Mouse (Mus musculus): ENCODE measurements at regions not wholly inside any gene's neighbourhood (a gene's known extent, or its start where the extent isn't known, plus 50 kb on each side); places are given as distances from the start of the nearest gene placed in this dataset.

DNA sequence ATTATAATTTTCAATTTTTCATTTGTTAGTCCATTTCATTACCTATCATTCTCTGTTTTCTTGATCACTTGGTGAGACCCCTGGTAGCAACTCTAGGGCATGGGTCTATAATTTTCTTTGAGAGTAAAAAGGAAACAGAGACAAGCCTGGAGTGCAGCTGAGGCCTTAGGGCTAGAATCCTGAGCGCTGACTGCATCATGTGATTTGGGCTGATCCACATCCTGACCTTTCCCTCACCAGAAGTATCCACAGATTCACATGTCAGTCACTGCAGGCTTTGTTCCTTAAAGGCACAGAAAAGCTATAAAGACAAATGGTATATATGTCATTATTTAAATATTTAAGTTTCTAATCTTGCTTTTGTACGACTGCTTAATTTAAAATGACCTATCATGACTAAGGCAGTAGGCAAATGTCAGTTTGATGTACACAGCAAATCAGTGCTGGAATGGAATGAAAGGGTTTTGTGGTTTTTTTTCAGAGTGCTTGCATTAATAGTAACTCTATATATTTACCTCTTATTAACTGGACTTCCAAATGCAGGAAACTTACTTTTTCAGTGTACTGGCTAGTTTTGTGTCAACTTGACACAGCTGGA is 51.4 kb upstream of the Ugp2 start:
- Histone ChIP-seq H3K4me3 (no peak overlapping the region), H3K36me3 (no peaks in the 10 kb centered on the region), H3K4me1 (no peaks in the 10 kb centered on the region), H3K4me2 (no peak overlapping the region), H3K27ac (no peak overlapping the region), H3K27me3 (no peaks in the 10 kb centered on the region), H3K9ac (no peak overlapping the region), H3K9me3 (no peaks in the 10 kb centered on the region; the same call in 1 of the 2 replicates)
- 47% methylated on average over 2 of the region's 2 CpGs for WGBS
- ATAC-seq (ENCODE audit: borderline replicate concordance, extremely low read depth, low FRiP score, low TSS enrichment), result no peak
